Mouse (Mus musculus) thymus, postnatal 0 days (tissue): ENCODE measurements around the gene Cd200r3. TPM values are rescaled to one million over a fixed set of nuclear protein-coding genes. Genes with fewer than 3 reads are reported as not detected.

Experiments
- DNase-seq: peaks from one replicate; pipeline ENCODE4 v3.0.0-alpha.2; 2015; ENCODE audit warnings: low spot score
- polyA plus RNA-seq: library from polyadenylated mRNA; unstranded; fragments of >200 nt; fragmentation: Nextera tagmentation; extraction: Ambion mirVana; gene quantifications from 2 replicates; pipeline ENCODE4 v1.2.1, GENCODE M21; 2015

Cd200r3 gene
- polyA plus RNA-seq, 1 experiment from 2014 or later, result 0.27 TPM

GRCm38 (mm10) chr16:44988667-44989357 is 45.3 kb downstream of the Cd200r3 start:
- DNase-seq, result no peak

GRCm38 (mm10) chr16:44993319-44994019 is 50.0 kb downstream of the Cd200r3 start:
- no peak for DNase-seq

- DNase-seq, result no peak
These were observed 50.9 kb downstream of the Cd200r3 start for GRCm38 (mm10) chr16:44994206-44994953.

- DNase-seq, result no peak
These were observed 51.6 kb downstream of the Cd200r3 start for GRCm38 (mm10) chr16:44995111-44995510.

- no peak for DNase-seq
These were observed 53.2 kb downstream of the Cd200r3 start for GRCm38 (mm10) chr16:44996701-44997100.

- DNase-seq, result no peak
These were observed 56.1 kb downstream of the Cd200r3 start for GRCm38 (mm10) chr16:44999537-44999936.

GRCm38 (mm10) chr16:45004443-45004842 is 61.0 kb downstream of the Cd200r3 start:
- no peak for DNase-seq

GRCm38 (mm10) chr16:45005280-45005679 is 61.8 kb downstream of the Cd200r3 start:
- no peak for DNase-seq

- peak; percentile 48 for DNase-seq
These were observed 63.5 kb downstream of the Cd200r3 start for GRCm38 (mm10) chr16:45006971-45007370.

- no peak for DNase-seq
These were observed 64.3 kb downstream of the Cd200r3 start for GRCm38 (mm10) chr16:45007807-45008206.

GRCm38 (mm10) chr16:45009634-45010033 is 66.2 kb downstream of the Cd200r3 start:
- no peak for DNase-seq

GRCm38 (mm10) chr16:45015591-45015990 is 72.1 kb downstream of the Cd200r3 start:
- DNase-seq, result no peak

- peak; percentile 14 for DNase-seq
These were observed 73.0 kb downstream of the Cd200r3 start for GRCm38 (mm10) chr16:45016488-45016887.

- no peak for DNase-seq
These were observed 75.4 kb downstream of the Cd200r3 start for GRCm38 (mm10) chr16:45018868-45019267.

GRCm38 (mm10) chr16:45020055-45020454 is 76.6 kb downstream of the Cd200r3 start:
- no peak for DNase-seq

- peak; percentile 13 for DNase-seq
These were observed 77.3 kb downstream of the Cd200r3 start for GRCm38 (mm10) chr16:45020669-45021309.

- no peak for DNase-seq
These were observed 78.0 kb downstream of the Cd200r3 start for GRCm38 (mm10) chr16:45021443-45021842.

- DNase-seq, result peak; percentile 75
These were observed 80.4 kb downstream of the Cd200r3 start for GRCm38 (mm10) chr16:45023904-45024303.

- peak; percentile 77 for DNase-seq
These were observed 81.8 kb downstream of the Cd200r3 start for GRCm38 (mm10) chr16:45025321-45025720.

- no peak for DNase-seq
These were observed 85.6 kb downstream of the Cd200r3 start for GRCm38 (mm10) chr16:45029080-45029479.

- DNase-seq, result no peak
These were observed 86.0 kb downstream of the Cd200r3 start for GRCm38 (mm10) chr16:45029493-45029892.

GRCm38 (mm10) chr16:45030127-45030526 is 86.6 kb downstream of the Cd200r3 start:
- no peak for DNase-seq
